Mouse (Mus musculus) left cerebral cortex, postnatal 36 days (tissue): ENCODE data around the gene Tnfsf14. TPM values are rescaled to one million over a fixed set of nuclear protein-coding genes. Genes with fewer than 3 reads are reported as not detected.

Experiments
- DNase-seq, 2 experiments: peaks; one replicate each; pipeline ENCODE4 v3.0.0; 2021 to 2022; ENCODE audit warnings: low spot score in 2 of 2, mixed read lengths in 1 of 2
- intact Hi-C: fragments of 180-260 bp; cut with DNase I; formaldehyde crosslinking; loops from one replicate; pipeline ENCODE4 v1.15.1; 2025
- total RNA-seq, 2 experiments: library from RNA; stranded (reverse); gene quantifications; 2 replicates each; pipeline ENCODE4 v1.2.3; 2021

The Tnfsf14 gene
- total RNA-seq = not detected

GRCm38 (mm10) chr17:57194041-57194507, at the start of gene Tnfsf14:
TSS of gene Tnfsf14 (minus strand) at chr17:57194177.
- no peak for DNase-seq
- intact Hi-C loops = no loop called here

- no peak for DNase-seq
- intact Hi-C loops = no loop called here
Measured at GRCm38 (mm10) chr17:57237181-57237580, 43.2 kb upstream of the Tnfsf14 start.

- no peak for DNase-seq
- intact Hi-C loops = no loop called here
Measured at GRCm38 (mm10) chr17:57235803-57236202, 41.8 kb upstream of the Tnfsf14 start.

- intact Hi-C loops = no loop called here
- DNase-seq = no peak
Measured at GRCm38 (mm10) chr17:57234254-57234928, 40.4 kb upstream of the Tnfsf14 start.

GRCm38 (mm10) chr17:57233038-57233437, 39.1 kb upstream of the Tnfsf14 start:
- no peak for DNase-seq
- intact Hi-C loops = no loop called here

- no peak for DNase-seq
- intact Hi-C loops = no loop called here
Measured at GRCm38 (mm10) chr17:57232200-57232599, 38.2 kb upstream of the Tnfsf14 start.

- intact Hi-C loops = no loop called here
- no peak for DNase-seq
Measured at GRCm38 (mm10) chr17:57231321-57231771, 37.4 kb upstream of the Tnfsf14 start.

GRCm38 (mm10) chr17:57230728-57231125, 36.8 kb upstream of the Tnfsf14 start:
- DNase-seq = no peak
- intact Hi-C loops = no loop called here

GRCm38 (mm10) chr17:57229851-57230727, 36.1 kb upstream of the Tnfsf14 start:
- no peak for DNase-seq
- intact Hi-C loops = no loop called here

- no peak for DNase-seq
- intact Hi-C loops = no loop called here
Measured at GRCm38 (mm10) chr17:57228873-57229272, 34.9 kb upstream of the Tnfsf14 start.

GRCm38 (mm10) chr17:57228014-57228413, 34.0 kb upstream of the Tnfsf14 start, which contains the start of gene C3:
TSS of gene C3 (minus strand) at chr17:57228136.
- no peak for DNase-seq
- intact Hi-C loops = no loop called here

- intact Hi-C loops = no loop called here
- DNase-seq = no peak
Measured at GRCm38 (mm10) chr17:57227468-57227867, 33.5 kb upstream of the Tnfsf14 start.

GRCm38 (mm10) chr17:57223313-57223712, 29.3 kb upstream of the Tnfsf14 start:
- DNase-seq = no peak
- intact Hi-C loops = no loop called here

GRCm38 (mm10) chr17:57221911-57222310, 27.9 kb upstream of the Tnfsf14 start:
- peak in 1 of 2 experiments; percentile 1 for DNase-seq
- intact Hi-C loops = no loop called here

- intact Hi-C loops = loop anchor here (2.0 to 5.0 kb wide), 2 partner anchors 57 to 115 kb away; partner anchors contain the start of gene Vav1
- DNase-seq = no peak
Measured at GRCm38 (mm10) chr17:57219884-57220207, 25.9 kb upstream of the Tnfsf14 start.

GRCm38 (mm10) chr17:57219167-57219883, 25.3 kb upstream of the Tnfsf14 start:
- DNase-seq = peak; percentile 29 to 60
- intact Hi-C loops = loop anchor here (2.0 to 5.0 kb wide), 2 partner anchors 58 to 115 kb away; partner anchors contain the start of gene Vav1

GRCm38 (mm10) chr17:57218335-57218900, 24.4 kb upstream of the Tnfsf14 start:
- intact Hi-C loops = loop anchor here (2.0 to 5.0 kb wide), 2 partner anchors 59 to 116 kb away; partner anchors contain the start of gene Vav1
- peak in 1 of 2 experiments; percentile 2 for DNase-seq

GRCm38 (mm10) chr17:57214676-57215387, 20.9 kb upstream of the Tnfsf14 start:
- intact Hi-C loops = loop anchor here (5.0 kb wide), 1 partner anchor 62 kb away; the partner anchor contains the start of gene Vav1
- DNase-seq = no peak

GRCm38 (mm10) chr17:57211501-57211900, 17.5 kb upstream of the Tnfsf14 start:
- intact Hi-C loops = no loop called here
- DNase-seq = no peak
